ENCODE assay signal across 14 mouse cellular contexts in genomic region chr9:102499266-102499665, GRCm38 (mm10). TPM values are rescaled to one million over a fixed set of nuclear protein-coding genes. Genes with fewer than 3 reads are reported as not detected.
DNase-seq lines count a peak whose midpoint lies in the region.
"Had no signal": no experiment of that assay in that cellular context is flagged by ENCODE, and none has a peak within 500 bp of the region (broad histone marks: within the 10 kb centered on the region; RNA-seq: fewer than 3 reads in every experiment).

No protein-coding gene starts in this region.

- H3K4me1 ChIP-seq in heart, embryonic 10.5 days = peaks cover 15% of the 10 kb centered on the region; the same call in 1 of the 2 replicates

- H3K36me3 ChIP-seq in heart, embryonic 10.5 days = no peaks in the 10 kb centered on the region

- no peaks in the 10 kb centered on the region for H3K9me3 ChIP-seq in heart, embryonic 10.5 days

- peak; percentile 46 to 50 for DNase-seq in heart, adult 18-20 months
- no peak for DNase-seq in heart, embryonic 10.5 days (ENCODE audit: low spot score)
- DNase-seq in cerebellum, postnatal 36 days = peak; percentile 27 to 41
- peak; percentile 56 to 71 for DNase-seq in layer of hippocampus, postnatal 10 days (ENCODE audit: low spot score in 2 of 2)
- DNase-seq in right cerebral cortex, postnatal 14 days = peak; percentile 55
- no peak for DNase-seq in embryo, embryonic 10 days (ENCODE audit: low spot score)
- no peak for DNase-seq in spleen, adult 12 weeks (ENCODE audit: low spot score)
- DNase-seq: embryo, embryonic 11 days; kidney, adult 8-10 months; lung, adult 2 months; thymus, adult 18-20 months had no signal

- H3K4me3 ChIP-seq in heart, embryonic 10.5 days = no peak overlapping the region

- peaks cover 37% of the 10 kb centered on the region for H3K27me3 ChIP-seq in heart, embryonic 10.5 days (ENCODE audit: insufficient read depth, poor library complexity, severe bottlenecking)

- H3K27ac ChIP-seq in heart, embryonic 10.5 days = no peak overlapping the region
- H3K27ac ChIP-seq: hindbrain, embryonic 14.5 days had no signal

- WGBS in heart, embryonic 10.5 days = 80% methylated on average over 4 of the region's 4 CpGs

RNA-seq across cellular contexts. Expression of gene Ky, which starts 6.3 kb away (rescaled TPM):
- total RNA-seq in heart, adult 18-20 months (2021) = 10 to 100 TPM in 1 of 2 experiments, 1 to 10 TPM in 1; 7.3 to 12.2 TPM
- polyA plus RNA-seq in heart, embryonic 10.5 days (2016; fragmentation: Nextera tagmentation; extraction: Ambion mirVana) = 0.21 and 1.1 TPM in 2 replicates
- 1 to 10 TPM; 4.8 to 4.9 TPM for total RNA-seq in layer of hippocampus, postnatal 10 days (2021)
- total RNA-seq: CH12.LX; granulocyte monocyte progenitor cell, adult 5-6 weeks had no signal

Comparison
In these comparisons a context has a peak if more than half of its experiments do, and no peak if none do; other contexts are left out.
1. DNase-seq: peak in heart, adult 18-20 months (2 of 2), cerebellum, postnatal 36 days (2 of 2), layer of hippocampus, postnatal 10 days (2 of 2) and right cerebral cortex, postnatal 14 days (single experiment); none in heart, embryonic 10.5 days (single experiment), embryo, embryonic 10 days (single experiment) and spleen, adult 12 weeks (single experiment).